Mouse (Mus musculus): ENCODE results near the gene Gm498. TPM values are rescaled to one million over a fixed set of nuclear protein-coding genes. Genes with fewer than 3 reads are reported as not detected.

Gene Gm498
- polyA plus RNA-seq, 1 experiment from 2014 or later: not detected

DNA sequence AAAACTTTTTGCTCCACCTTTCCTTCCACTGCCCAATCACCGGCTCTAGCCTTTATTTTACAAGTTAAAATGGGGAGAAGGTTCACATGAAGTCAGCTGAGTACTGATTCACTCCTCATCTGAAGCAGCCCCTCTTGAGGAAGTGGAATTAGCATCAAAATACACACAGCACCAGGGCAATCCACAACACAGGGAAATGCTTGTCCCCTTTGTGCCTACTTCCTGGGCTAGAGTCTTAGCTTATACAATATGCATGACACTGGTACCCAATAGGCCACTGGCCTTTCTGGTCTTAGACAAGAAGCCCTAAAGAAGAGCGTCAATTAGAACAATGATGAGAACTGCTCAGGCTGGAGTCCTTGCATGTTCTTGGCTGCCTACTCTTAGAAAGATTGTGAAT, 25.7 kb downstream of the Gm498 start:
- no peaks in the 10 kb centered on the region; the same call in 1 of the 2 replicates for H3K27me3 ChIP-seq (ENCODE audit: control insufficient read depth, insufficient read depth, low read length)
- ATAC-seq (ENCODE audit: insufficient number of reproducible peaks, insufficient read depth, low FRiP score, low read depth): no peak
- H3K4me2 ChIP-seq (ENCODE audit: low read length): no peak overlapping the region
- H3K4me1 ChIP-seq (ENCODE audit: control insufficient read depth in 2 of 2, insufficient read depth in 2 of 2, low read length in 2 of 2): no peaks in the 10 kb centered on the region
- no peaks in the 10 kb centered on the region for H3K9me3 ChIP-seq (ENCODE audit: control insufficient read depth, low read length)
- H3K9ac ChIP-seq (ENCODE audit: low read length): no peak overlapping the region
- no peaks in the 10 kb centered on the region for H3K36me3 ChIP-seq (ENCODE audit: control insufficient read depth, insufficient read depth, low read length)
- WGBS: 63% methylated on average over 2 of the region's 2 CpGs
- no peak overlapping the region for H3K4me3 ChIP-seq (ENCODE audit: control insufficient read depth in 1 of 2, insufficient read depth in 1 of 2, low read depth in 1 of 2, low read length in 2 of 2)
- H3K27ac ChIP-seq (replicated peaks in 1 of 2; ENCODE audit: control insufficient read depth in 1 of 2, insufficient read depth in 1 of 2, low read depth in 2 of 2, low read length in 2 of 2): no peak overlapping the region

- no peak for ATAC-seq (ENCODE audit: insufficient number of reproducible peaks, insufficient read depth, low FRiP score, low read depth)
- Histone ChIP-seq H3K4me1 (ENCODE audit: control insufficient read depth in 2 of 2, insufficient read depth in 2 of 2, low read length in 2 of 2) (no peaks in the 10 kb centered on the region), H3K27ac (replicated peaks in 1 of 2; ENCODE audit: control insufficient read depth in 1 of 2, insufficient read depth in 1 of 2, low read depth in 2 of 2, low read length in 2 of 2) (no peak overlapping the region), H3K9ac (ENCODE audit: low read length) (no peak overlapping the region), H3K9me3 (ENCODE audit: control insufficient read depth, low read length) (no peaks in the 10 kb centered on the region), H3K4me3 (ENCODE audit: control insufficient read depth in 1 of 2, insufficient read depth in 1 of 2, low read depth in 1 of 2, low read length in 2 of 2) (no peak overlapping the region), H3K27me3 (ENCODE audit: control insufficient read depth, insufficient read depth, low read length) (no peaks in the 10 kb centered on the region), H3K36me3 (ENCODE audit: control insufficient read depth, insufficient read depth, low read length) (no peaks in the 10 kb centered on the region), H3K4me2 (ENCODE audit: low read length) (no peak overlapping the region)
- WGBS: 4% methylated on average over 2 of the region's 2 CpGs
Measured at GRCm38 (mm10) chr7:143900667-143901066, 34.0 kb downstream of the Gm498 start.

GRCm38 (mm10) chr7:143905176-143905575, 38.5 kb downstream of the Gm498 start:
- Histone ChIP-seq H3K36me3 (ENCODE audit: control insufficient read depth, insufficient read depth, low read length) (no peaks in the 10 kb centered on the region), H3K27ac (replicated peaks in 1 of 2; ENCODE audit: control insufficient read depth in 1 of 2, insufficient read depth in 1 of 2, low read depth in 2 of 2, low read length in 2 of 2) (no peak overlapping the region), H3K4me3 (ENCODE audit: control insufficient read depth in 1 of 2, insufficient read depth in 1 of 2, low read depth in 1 of 2, low read length in 2 of 2) (no peak overlapping the region), H3K4me2 (ENCODE audit: low read length) (no peak overlapping the region), H3K9me3 (ENCODE audit: control insufficient read depth, low read length) (no peaks in the 10 kb centered on the region), H3K9ac (ENCODE audit: low read length) (no peak overlapping the region), H3K27me3 (ENCODE audit: control insufficient read depth, insufficient read depth, low read length) (no peaks in the 10 kb centered on the region), H3K4me1 (ENCODE audit: control insufficient read depth in 2 of 2, insufficient read depth in 2 of 2, low read length in 2 of 2) (no peaks in the 10 kb centered on the region)
- no peak for ATAC-seq (ENCODE audit: insufficient number of reproducible peaks, insufficient read depth, low FRiP score, low read depth)
- WGBS: 74% methylated on average over 1 of the region's 1 CpGs

- Histone ChIP-seq H3K36me3 (ENCODE audit: control insufficient read depth, insufficient read depth, low read length) (no peaks in the 10 kb centered on the region), H3K4me1 (ENCODE audit: control insufficient read depth in 2 of 2, insufficient read depth in 2 of 2, low read length in 2 of 2) (no peaks in the 10 kb centered on the region), H3K4me2 (ENCODE audit: low read length) (no peak overlapping the region), H3K4me3 (ENCODE audit: control insufficient read depth in 1 of 2, insufficient read depth in 1 of 2, low read depth in 1 of 2, low read length in 2 of 2) (no peak overlapping the region), H3K9ac (ENCODE audit: low read length) (no peak overlapping the region), H3K27ac (replicated peaks in 1 of 2; ENCODE audit: control insufficient read depth in 1 of 2, insufficient read depth in 1 of 2, low read depth in 2 of 2, low read length in 2 of 2) (no peak overlapping the region), H3K27me3 (ENCODE audit: control insufficient read depth, insufficient read depth, low read length) (no peaks in the 10 kb centered on the region), H3K9me3 (ENCODE audit: control insufficient read depth, low read length) (no peaks in the 10 kb centered on the region)
- ATAC-seq (ENCODE audit: insufficient number of reproducible peaks, insufficient read depth, low FRiP score, low read depth): no peak
- 56% methylated on average over 3 of the region's 3 CpGs for WGBS
Measured at GRCm38 (mm10) chr7:143905606-143906005, 39.0 kb downstream of the Gm498 start.

DNA sequence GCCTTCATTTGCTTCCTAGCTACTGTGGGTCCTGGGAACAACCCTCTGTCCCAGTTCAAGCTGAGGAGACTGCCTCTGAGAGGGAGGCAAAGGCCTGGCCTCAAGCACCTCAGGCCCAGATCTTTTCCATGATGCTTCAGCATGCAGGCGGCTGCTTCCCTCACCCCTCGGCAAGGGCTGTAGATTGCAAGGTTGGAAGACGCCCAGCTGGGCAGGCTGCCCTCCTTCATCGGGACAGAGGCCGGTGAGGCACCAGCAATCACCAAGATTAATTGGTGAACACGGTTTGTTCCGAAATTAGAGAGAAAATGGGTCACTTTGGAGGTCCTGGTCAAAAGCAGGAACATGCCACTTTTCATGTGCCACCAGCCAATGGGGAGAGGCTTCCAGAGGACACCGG, 47.0 kb downstream of the Gm498 start:
- Histone ChIP-seq H3K9ac (ENCODE audit: low read length) (no peak overlapping the region), H3K4me3 (ENCODE audit: control insufficient read depth in 1 of 2, insufficient read depth in 1 of 2, low read depth in 1 of 2, low read length in 2 of 2) (no peak overlapping the region), H3K9me3 (ENCODE audit: control insufficient read depth, low read length) (peaks cover 3% of the 10 kb centered on the region; the same call in 1 of the 2 replicates), H3K27ac (replicated peaks in 1 of 2; ENCODE audit: control insufficient read depth in 1 of 2, insufficient read depth in 1 of 2, low read depth in 2 of 2, low read length in 2 of 2) (no peak overlapping the region), H3K27me3 (ENCODE audit: control insufficient read depth, insufficient read depth, low read length) (no peaks in the 10 kb centered on the region), H3K36me3 (ENCODE audit: control insufficient read depth, insufficient read depth, low read length) (no peaks in the 10 kb centered on the region), H3K4me2 (ENCODE audit: low read length) (no peak overlapping the region), H3K4me1 (ENCODE audit: control insufficient read depth in 2 of 2, insufficient read depth in 2 of 2, low read length in 2 of 2) (no peaks in the 10 kb centered on the region)
- 71% methylated on average over 8 of the region's 8 CpGs for WGBS
- no peak for ATAC-seq (ENCODE audit: insufficient number of reproducible peaks, insufficient read depth, low FRiP score, low read depth)

GRCm38 (mm10) chr7:143919031-143919679, 52.5 kb downstream of the Gm498 start:
- Histone ChIP-seq H3K4me2 (ENCODE audit: low read length) (no peak overlapping the region), H3K36me3 (ENCODE audit: control insufficient read depth, insufficient read depth, low read length) (no peaks in the 10 kb centered on the region), H3K27me3 (ENCODE audit: control insufficient read depth, insufficient read depth, low read length) (no peaks in the 10 kb centered on the region), H3K4me1 (ENCODE audit: control insufficient read depth in 2 of 2, insufficient read depth in 2 of 2, low read length in 2 of 2) (no peaks in the 10 kb centered on the region), H3K4me3 (ENCODE audit: control insufficient read depth in 1 of 2, insufficient read depth in 1 of 2, low read depth in 1 of 2, low read length in 2 of 2) (no peak overlapping the region), H3K9me3 (ENCODE audit: control insufficient read depth, low read length) (peaks cover 3% of the 10 kb centered on the region; the same call in 1 of the 2 replicates), H3K27ac (replicated peaks in 1 of 2; ENCODE audit: control insufficient read depth in 1 of 2, insufficient read depth in 1 of 2, low read depth in 2 of 2, low read length in 2 of 2) (no peak overlapping the region), H3K9ac (ENCODE audit: low read length) (no peak overlapping the region)
- no peak for ATAC-seq (ENCODE audit: insufficient number of reproducible peaks, insufficient read depth, low FRiP score, low read depth)
- 77% methylated on average over 3 of the region's 3 CpGs for WGBS

DNA sequence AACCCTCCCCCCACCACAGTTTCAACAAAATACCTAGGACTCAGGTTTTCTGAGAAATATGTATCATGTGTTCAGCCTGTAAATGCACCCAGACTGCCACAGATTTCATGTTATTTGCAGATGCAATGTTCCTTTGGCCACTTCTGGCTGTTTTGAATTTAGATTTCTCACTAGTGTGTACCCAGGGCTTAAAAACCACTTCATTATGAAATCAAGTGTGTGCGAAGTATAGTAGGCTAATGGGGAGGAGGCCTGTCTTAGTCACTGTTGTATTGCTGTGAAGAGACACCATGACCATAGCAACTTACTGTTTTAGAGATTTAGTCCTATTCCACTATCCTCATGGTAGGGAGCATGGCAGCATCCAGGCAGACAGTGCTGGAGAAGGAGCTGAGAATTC, 63.3 kb downstream of the Gm498 start:
- ATAC-seq (ENCODE audit: insufficient number of reproducible peaks, insufficient read depth, low FRiP score, low read depth): no peak
- no peak overlapping the region for H3K4me3 ChIP-seq (ENCODE audit: control insufficient read depth in 1 of 2, insufficient read depth in 1 of 2, low read depth in 1 of 2, low read length in 2 of 2)
- no peak overlapping the region for H3K4me2 ChIP-seq (ENCODE audit: low read length)
- no peak overlapping the region for H3K27ac ChIP-seq (replicated peaks in 1 of 2; ENCODE audit: control insufficient read depth in 1 of 2, insufficient read depth in 1 of 2, low read depth in 2 of 2, low read length in 2 of 2)
- H3K27me3 ChIP-seq (ENCODE audit: control insufficient read depth, insufficient read depth, low read length): no peaks in the 10 kb centered on the region
- no peaks in the 10 kb centered on the region for H3K9me3 ChIP-seq (ENCODE audit: control insufficient read depth, low read length)
- WGBS: 80% methylated on average over 1 of the region's 1 CpGs
- no peak overlapping the region for H3K9ac ChIP-seq (ENCODE audit: low read length)
- no peaks in the 10 kb centered on the region for H3K36me3 ChIP-seq (ENCODE audit: control insufficient read depth, insufficient read depth, low read length)
- H3K4me1 ChIP-seq (ENCODE audit: control insufficient read depth in 2 of 2, insufficient read depth in 2 of 2, low read length in 2 of 2): no peaks in the 10 kb centered on the region

GRCm38 (mm10) chr7:143938647-143939046, 72.0 kb downstream of the Gm498 start:
- Histone ChIP-seq H3K27me3 (ENCODE audit: control insufficient read depth, insufficient read depth, low read length) (no peaks in the 10 kb centered on the region), H3K27ac (replicated peaks in 1 of 2; ENCODE audit: control insufficient read depth in 1 of 2, insufficient read depth in 1 of 2, low read depth in 2 of 2, low read length in 2 of 2) (no peak overlapping the region), H3K4me3 (ENCODE audit: control insufficient read depth in 1 of 2, insufficient read depth in 1 of 2, low read depth in 1 of 2, low read length in 2 of 2) (no peak overlapping the region), H3K36me3 (ENCODE audit: control insufficient read depth, insufficient read depth, low read length) (no peaks in the 10 kb centered on the region), H3K4me1 (ENCODE audit: control insufficient read depth in 2 of 2, insufficient read depth in 2 of 2, low read length in 2 of 2) (no peaks in the 10 kb centered on the region), H3K9me3 (ENCODE audit: control insufficient read depth, low read length) (no peaks in the 10 kb centered on the region), H3K9ac (ENCODE audit: low read length) (no peak overlapping the region), H3K4me2 (ENCODE audit: low read length) (no peak overlapping the region)
- ATAC-seq (ENCODE audit: insufficient number of reproducible peaks, insufficient read depth, low FRiP score, low read depth): no peak
- WGBS: 54% methylated on average over 4 of the region's 4 CpGs

Measured in heart, embryonic 14.5 days (tissue).